Mouse (Mus musculus): ENCODE results near the gene Tex2. TPM values are rescaled to one million over a fixed set of nuclear protein-coding genes. Genes with fewer than 3 reads are reported as not detected.

The Tex2 gene
- total and polyA plus RNA-seq, 3 experiments = 4.0 to 5.0 (median 4.5) TPM

DNA sequence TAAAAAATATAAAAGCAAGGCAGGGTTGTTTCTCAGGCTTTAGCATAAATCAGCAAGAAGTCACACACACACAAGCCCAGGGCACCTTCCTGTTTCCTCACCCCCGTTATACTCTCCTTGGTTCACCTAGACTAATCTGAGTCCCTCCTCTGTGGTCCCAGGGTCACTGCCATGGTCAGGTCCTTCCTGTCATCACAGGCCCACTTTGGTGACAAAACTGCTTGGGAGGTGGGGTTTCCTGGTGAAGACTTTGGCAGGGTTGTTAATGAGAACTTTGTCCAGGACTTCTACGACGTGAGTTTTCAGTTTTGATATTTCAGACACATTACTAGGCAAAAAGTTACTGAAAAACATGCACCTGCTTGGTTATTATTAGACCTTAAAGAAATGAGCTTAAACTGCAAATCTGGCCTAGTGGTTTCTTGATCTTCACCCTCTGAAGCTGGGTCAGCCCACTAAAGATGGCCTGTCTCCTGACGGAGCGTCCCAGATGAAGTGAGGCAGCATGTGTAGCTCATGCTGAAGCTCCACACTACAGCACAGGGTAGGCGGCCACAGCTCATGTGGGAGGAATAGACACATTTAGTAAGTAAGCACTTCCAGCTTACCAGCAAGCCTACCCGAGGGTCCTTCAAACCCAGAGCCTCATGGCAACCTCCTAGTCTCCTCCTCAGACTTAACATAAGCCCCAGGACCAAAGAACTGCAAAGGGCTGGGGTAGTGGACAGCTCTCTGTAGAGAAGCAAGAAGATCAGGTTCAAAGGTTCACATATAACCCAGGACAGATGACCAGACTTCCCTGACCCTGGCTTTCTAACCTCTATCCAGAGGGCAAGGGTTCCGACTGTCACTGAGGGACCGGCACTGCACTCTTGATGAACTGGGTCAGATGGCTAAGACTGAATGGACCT lies 133.3 kb downstream of the Tex2 start (continued):
- TF ChIP-seq ZC3H11A (IDR thresholded peaks at IDR 0.05; ENCODE audit: low read depth, low read length) = no peak
- TF ChIP-seq MAFK (IDR thresholded peaks at IDR 0.05; ENCODE audit: insufficient replicate concordance, low read length) = peak; percentile 6; the same call in 1 of the 2 replicates
- no peak for TF ChIP-seq USF2 (conservative IDR thresholded peaks at IDR 0.05; ENCODE audit: low read depth, low read length)
- TF ChIP-seq RCOR1 (conservative IDR thresholded peaks at IDR 0.05; ENCODE audit: low read depth, low read length) = no peak
- TF ChIP-seq JUN (IDR thresholded peaks at IDR 0.05; ENCODE audit: insufficient read depth, low read depth, low read length) = no peak
- 0 out of 2 replicates have a peak, but pooled peaks have one; percentile 21 for TF ChIP-seq BHLHE40 (IDR thresholded peaks at IDR 0.05; ENCODE audit: low read depth, low read length)
- peak; percentile 70; the same call in 1 of the 2 replicates for TF ChIP-seq CHD1 (IDR thresholded peaks at IDR 0.05; ENCODE audit: low read depth, low read length)
- 0 out of 2 replicates have a peak, but pooled peaks have one; percentile 15 for TF ChIP-seq EP300 (IDR thresholded peaks at IDR 0.05; ENCODE audit: low read length)
- no peak for TF ChIP-seq USF1 (IDR thresholded peaks at IDR 0.05; ENCODE audit: low read depth, low read length)
- TF ChIP-seq UBTF (IDR thresholded peaks at IDR 0.05; ENCODE audit: low read depth, low read length) = no peak
- no peak for TF ChIP-seq JUND (conservative IDR thresholded peaks at IDR 0.05; ENCODE audit: low read depth, low read length)
- TF ChIP-seq CHD2 (IDR thresholded peaks at IDR 0.05; ENCODE audit: low read length) = 0 out of 2 replicates have a peak, but pooled peaks have one; percentile 14
- peak; percentile 31; the same call in 1 of the 2 replicates for TF ChIP-seq POLR2A (IDR thresholded peaks at IDR 0.05; ENCODE audit: low read depth, low read length)
- TF ChIP-seq CTCF (conservative IDR thresholded peaks at IDR 0.05 in 1 of 2, IDR thresholded peaks at IDR 0.05 in 1 of 2; ENCODE audit: low read depth in 2 of 2, low read length in 2 of 2) = no peak
- no peak for TF ChIP-seq NELFE (IDR thresholded peaks at IDR 0.05; ENCODE audit: low read depth, low read length)
- TF ChIP-seq MXI1 (IDR thresholded peaks at IDR 0.05; ENCODE audit: low read depth, low read length) = peak; percentile 77
- TF ChIP-seq POLR2AphosphoS2 (IDR thresholded peaks at IDR 0.05; ENCODE audit: low read depth, low read length) = no peak
- TF ChIP-seq SMC3 (IDR thresholded peaks at IDR 0.05; ENCODE audit: low read depth, low read length) = no peak
- peak; percentile 66; the same call in 1 of the 2 replicates for TF ChIP-seq MYC (IDR thresholded peaks at IDR 0.05; ENCODE audit: low read depth, low read length)
- TF ChIP-seq RAD21 (IDR thresholded peaks at IDR 0.05; ENCODE audit: low read depth, low read length) = no peak
- 0 out of 2 replicates have a peak, but pooled peaks have one; percentile 17 for TF ChIP-seq NRF1 (IDR thresholded peaks at IDR 0.05; ENCODE audit: low read depth, low read length)
- TF ChIP-seq HCFC1 (IDR thresholded peaks at IDR 0.05; ENCODE audit: low read depth, low read length) = no peak; the same call in 1 of the 2 replicates
- TF ChIP-seq SIN3A (IDR thresholded peaks at IDR 0.05; ENCODE audit: low read length) = peak; percentile 65; the same call in 1 of the 2 replicates

DNA sequence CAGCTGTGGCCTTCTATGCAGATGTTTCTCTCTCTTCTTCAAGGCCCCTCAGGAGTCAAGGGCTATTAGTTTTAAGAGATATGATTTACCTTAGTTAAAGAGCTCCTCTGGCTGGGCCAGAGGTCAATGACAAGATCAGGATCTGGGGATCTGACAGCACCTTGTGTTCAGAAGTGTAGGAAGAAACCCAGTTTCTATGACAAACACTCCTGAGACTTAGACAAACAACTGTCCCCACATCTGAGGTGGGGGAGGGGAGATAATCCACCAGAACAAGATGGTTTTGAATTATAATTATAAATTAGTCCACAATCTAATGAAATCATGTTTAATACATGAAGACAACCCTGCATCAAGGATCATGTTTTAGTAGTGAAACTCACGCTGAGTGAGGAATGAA lies 134.5 kb downstream of the Tex2 start:
- TF ChIP-seq ELF1 (IDR thresholded peaks at IDR 0.05; ENCODE audit: low read depth, low read length) (no peak), ZC3H11A (IDR thresholded peaks at IDR 0.05; ENCODE audit: low read depth, low read length) (no peak), MAX (IDR thresholded peaks at IDR 0.05; ENCODE audit: low read length) (0 out of 2 replicates have a peak, but pooled peaks have one; percentile 40), MAZ (IDR thresholded peaks at IDR 0.05; ENCODE audit: low read depth, low read length) (peak; percentile 58; the same call in 1 of the 2 replicates), CTCF (conservative IDR thresholded peaks at IDR 0.05 in 1 of 2, IDR thresholded peaks at IDR 0.05 in 1 of 2; ENCODE audit: low read depth in 2 of 2, low read length in 2 of 2) (no peak), TBP (conservative IDR thresholded peaks at IDR 0.05; ENCODE audit: low read depth, low read length) (no peak), BHLHE40 (IDR thresholded peaks at IDR 0.05; ENCODE audit: low read depth, low read length) (peak; percentile 55), IRF4 (IDR thresholded peaks at IDR 0.05; ENCODE audit: low read depth, low read length) (peak; percentile 24; the same call in 1 of the 2 replicates), CHD2 (IDR thresholded peaks at IDR 0.05; ENCODE audit: low read length) (peak; percentile 71), HCFC1 (IDR thresholded peaks at IDR 0.05; ENCODE audit: low read depth, low read length) (peak; percentile 34; the same call in 1 of the 2 replicates), ZMIZ1 (IDR thresholded peaks at IDR 0.05; ENCODE audit: low read depth, low read length) (no peak)
- Histone ChIP-seq H3K27me3 (replicated peaks) (no peaks in the 10 kb centered on the region), H3K27ac (ENCODE audit: insufficient read depth, low read depth) (peak overlapping the region; percentile 50; the same call in 1 of the 2 replicates), H3K36me3 (replicated peaks in 1 of 2; ENCODE audit: control insufficient read depth in 1 of 2, insufficient read depth in 1 of 2, low read length in 1 of 2) (peaks cover 10 to 11% of the 10 kb centered on the region in 2 experiments), H3K4me3 (replicated peaks in 1 of 3; ENCODE audit: low read depth in 2 of 3, low read length in 2 of 3, poor library complexity in 1 of 3) (no peak overlapping the region), H3K9ac (ENCODE audit: insufficient read depth, low read depth) (peak overlapping the region; percentile 28), H3K4me1 (ENCODE audit: control insufficient read depth in 1 of 2, insufficient read depth in 2 of 2) (peaks cover 21 to 69% of the 10 kb centered on the region in 2 experiments), H3K9me3 (replicated peaks; ENCODE audit: low read length) (peaks cover 12% of the 10 kb centered on the region), H3K79me2 (replicated peaks; ENCODE audit: control insufficient read depth, extremely low read depth, insufficient read depth, poor library complexity, severe bottlenecking) (peaks cover 99% of the 10 kb centered on the region), H3K4me2 (ENCODE audit: insufficient read depth, low read depth, poor library complexity, severe bottlenecking) (peak overlapping the region; percentile 70)
- DNase-seq (ENCODE audit: extremely low read depth) = no peak
- in situ Hi-C loops (cut with MboI; ENCODE audit: low pct_ligation_motif_present, low pct_unique_long_range_greater_than_20kb, low sequenced_read_pairs) (no loop called here), dilution Hi-C loops (cut with MboI; ENCODE audit: extremely low pct_ligation_motif_present, extremely low pct_unique_long_range_greater_than_20kb, low sequenced_read_pairs) (no loop called here)

Measured in CH12.LX (cell line).